In genomic region chr12:26733822-26734557, GRCm38 (mm10) we compare ENCODE assay signal across 9 mouse cellular contexts.
DNase-seq lines count a peak whose midpoint lies in the region; ATAC-seq lines count a peak whose summit lies in the region.
"Had no signal": no experiment of that assay in that cellular context is flagged by ENCODE, and none has a peak within 500 bp of the region (broad histone marks: within the 10 kb centered on the region; RNA-seq: fewer than 3 reads in every experiment).

No protein-coding gene starts in this region.

- no peak overlapping the region for H3K4me3 ChIP-seq in forebrain, embryonic 16.5 days (replicated peaks; ENCODE audit: low read length)
- H3K4me3 ChIP-seq in limb, embryonic 11.5 days (ENCODE audit: low read depth, low read length) = no peak overlapping the region
- H3K4me3 ChIP-seq: limb, embryonic 12.5 days had no signal

- H3K27me3 ChIP-seq in forebrain, embryonic 16.5 days (replicated peaks; ENCODE audit: control insufficient read depth, insufficient read depth, low read length) = no peaks in the 10 kb centered on the region
- H3K27me3 ChIP-seq in limb, embryonic 11.5 days (ENCODE audit: control insufficient read depth, insufficient read depth, low read length) = no peaks in the 10 kb centered on the region
- H3K27me3 ChIP-seq: limb, embryonic 12.5 days had no signal

- H3K9ac ChIP-seq in forebrain, embryonic 16.5 days (replicated peaks; ENCODE audit: low read depth, low read length) = no peak overlapping the region
- no peak overlapping the region for H3K9ac ChIP-seq in limb, embryonic 11.5 days (ENCODE audit: low read length)
- H3K9ac ChIP-seq: limb, embryonic 12.5 days had no signal

- H3K36me3 ChIP-seq in forebrain, embryonic 16.5 days (ENCODE audit: control insufficient read depth, insufficient read depth) = no peaks in the 10 kb centered on the region
- no peaks in the 10 kb centered on the region for H3K36me3 ChIP-seq in limb, embryonic 11.5 days (ENCODE audit: control insufficient read depth, insufficient read depth, low read length)
- H3K36me3 ChIP-seq: limb, embryonic 12.5 days had no signal

- H3K4me2 ChIP-seq in forebrain, embryonic 16.5 days (ENCODE audit: low read length) = no peak overlapping the region
- no peak overlapping the region for H3K4me2 ChIP-seq in limb, embryonic 11.5 days (ENCODE audit: low read depth, severe bottlenecking)
- H3K4me2 ChIP-seq: limb, embryonic 12.5 days had no signal

- peak overlapping the region; percentile 67 for H3K27ac ChIP-seq in forebrain, embryonic 16.5 days (ENCODE audit: low read length)
- no peak overlapping the region for H3K27ac ChIP-seq in limb, embryonic 11.5 days (replicated peaks; ENCODE audit: low read depth, low read length)
- H3K27ac ChIP-seq: limb, embryonic 12.5 days had no signal

- DNase-seq in MN1 (ENCODE audit: low spot score) (peak; percentile 32), ZHBTc4 (ENCODE audit: low read depth, low spot score) (peak; percentile 3)
- DNase-seq in limb, embryonic 11.5 days (ENCODE audit: low spot score) = peak; percentile 52
- no peak for DNase-seq in ovary, postnatal 36 days (ENCODE audit: low spot score)
- DNase-seq in adrenal gland, postnatal 25 days = no peak
- no peak for DNase-seq in ovary, adult 18-20 months (ENCODE audit: low spot score)

- H3K4me1 ChIP-seq in forebrain, embryonic 16.5 days (replicated peaks; ENCODE audit: control insufficient read depth, insufficient read depth, low read length) = peaks cover 13% of the 10 kb centered on the region
- H3K4me1 ChIP-seq in limb, embryonic 11.5 days (ENCODE audit: control insufficient read depth, insufficient read depth, low read length) = peaks cover 9% of the 10 kb centered on the region

- peak; percentile 47 for ATAC-seq in forebrain, embryonic 16.5 days
- no peak for ATAC-seq in limb, embryonic 11.5 days (ENCODE audit: insufficient number of reproducible peaks, low FRiP score, low TSS enrichment, low read depth)
- no peak for ATAC-seq in megakaryocyte-erythroid progenitor cell, adult 5-6 weeks (replicated peaks; ENCODE audit: low FRiP score, low TSS enrichment, poor library complexity, severe bottlenecking)

- 10% methylated on average over 4 of the region's 4 CpGs for WGBS in forebrain, embryonic 16.5 days
- 4% methylated on average over 4 of the region's 4 CpGs for WGBS in limb, embryonic 11.5 days

- H3K9me3 ChIP-seq in forebrain, embryonic 16.5 days (ENCODE audit: control insufficient read depth, low read length) = no peaks in the 10 kb centered on the region
- no peaks in the 10 kb centered on the region for H3K9me3 ChIP-seq in limb, embryonic 11.5 days (ENCODE audit: control insufficient read depth, low read length)
- H3K9me3 ChIP-seq: limb, embryonic 12.5 days had no signal

Comparison
In these comparisons a context has a peak if more than half of its experiments do, and no peak if none do; other contexts are left out.
1. DNase-seq: peak in MN1 (single experiment), ZHBTc4 (single experiment) and limb, embryonic 11.5 days (single experiment); none in ovary, postnatal 36 days (single experiment), adrenal gland, postnatal 25 days (single experiment) and ovary, adult 18-20 months (single experiment).